In genomic region chr1:112456047-112456446, GRCm38 (mm10) we compare ENCODE assay signal across 8 mouse cellular contexts.
A peak's percentile ranks its signal among the peaks of the same experiment; 100 is the strongest.
DNase-seq lines count a peak whose midpoint lies in the region; ATAC-seq and TF ChIP-seq lines count a peak whose summit lies in the region.

No protein-coding gene starts in this region.

- H3K9ac ChIP-seq in forebrain, embryonic 13.5 days = no peak overlapping the region
- H3K9ac ChIP-seq in kidney, postnatal 0 days (ENCODE audit: low read depth, low read length) = no peak overlapping the region
- no peak overlapping the region for H3K9ac ChIP-seq in midbrain, embryonic 12.5 days (replicated peaks)

- no peaks in the 10 kb centered on the region for H3K9me3 ChIP-seq in forebrain, embryonic 13.5 days (replicated peaks)
- no peaks in the 10 kb centered on the region for H3K9me3 ChIP-seq in kidney, postnatal 0 days (replicated peaks; ENCODE audit: low read length)
- H3K9me3 ChIP-seq in midbrain, embryonic 12.5 days = no peaks in the 10 kb centered on the region

- no peaks in the 10 kb centered on the region for H3K27me3 ChIP-seq in forebrain, embryonic 13.5 days
- no peaks in the 10 kb centered on the region for H3K27me3 ChIP-seq in kidney, postnatal 0 days (ENCODE audit: insufficient read depth, low read length)
- no peaks in the 10 kb centered on the region for H3K27me3 ChIP-seq in midbrain, embryonic 12.5 days

- H3K36me3 ChIP-seq in forebrain, embryonic 13.5 days (ENCODE audit: poor library complexity, severe bottlenecking) = no peaks in the 10 kb centered on the region
- no peaks in the 10 kb centered on the region for H3K36me3 ChIP-seq in kidney, postnatal 0 days (ENCODE audit: insufficient read depth, low read length)
- no peaks in the 10 kb centered on the region for H3K36me3 ChIP-seq in midbrain, embryonic 12.5 days

- H3K4me1 ChIP-seq in forebrain, embryonic 13.5 days = no peaks in the 10 kb centered on the region
- H3K4me1 ChIP-seq in kidney, postnatal 0 days (replicated peaks; ENCODE audit: insufficient read depth, low read length) = no peaks in the 10 kb centered on the region
- no peaks in the 10 kb centered on the region for H3K4me1 ChIP-seq in midbrain, embryonic 12.5 days

- 36% methylated on average over 11 of the region's 11 CpGs for WGBS in forebrain, embryonic 13.5 days
- WGBS in kidney, postnatal 0 days = 36% methylated on average over 11 of the region's 11 CpGs
- 39% methylated on average over 11 of the region's 11 CpGs for WGBS in midbrain, embryonic 12.5 days

- ATAC-seq in forebrain, embryonic 13.5 days = peak; percentile 64
- ATAC-seq in kidney, postnatal 0 days (replicated peaks; ENCODE audit: low FRiP score, low read depth) = no peak
- peak; percentile 64 for ATAC-seq in midbrain, embryonic 12.5 days (ENCODE audit: low FRiP score, low read depth)

- DNase-seq in lung, postnatal 14 days = peak; percentile 5
- no peak for DNase-seq in lung, postnatal 25 days (ENCODE audit: low spot score)
- peak; percentile 15 to 25 for DNase-seq in adrenal gland, postnatal 36 days
- DNase-seq in kidney, postnatal 0 days (ENCODE audit: low spot score) = peak; percentile 67
- peak; percentile 32 for DNase-seq in telencephalon, adult 2 months (ENCODE audit: low read depth, low spot score)
- DNase-seq in spleen, postnatal 14 days (ENCODE audit: low spot score in 2 of 2) = no peak

- no peak overlapping the region for H3K4me3 ChIP-seq in forebrain, embryonic 13.5 days
- H3K4me3 ChIP-seq in kidney, postnatal 0 days (replicated peaks; ENCODE audit: low read depth, low read length) = no peak overlapping the region
- H3K4me3 ChIP-seq in midbrain, embryonic 12.5 days = no peak overlapping the region

- H3K27ac ChIP-seq in forebrain, embryonic 13.5 days = no peak overlapping the region
- H3K27ac ChIP-seq in kidney, postnatal 0 days = no peak overlapping the region
- H3K27ac ChIP-seq in midbrain, embryonic 12.5 days (replicated peaks) = no peak overlapping the region

- H3K4me2 ChIP-seq in forebrain, embryonic 13.5 days = no peak overlapping the region
- no peak overlapping the region for H3K4me2 ChIP-seq in kidney, postnatal 0 days (ENCODE audit: low read length)
- no peak overlapping the region for H3K4me2 ChIP-seq in midbrain, embryonic 12.5 days (replicated peaks)

- peak; percentile 70 for TF ChIP-seq CTCF in kidney, postnatal 0 days (IDR thresholded peaks at IDR 0.05; ENCODE audit: low read depth)

Comparison
In these comparisons a context has a peak if more than half of its experiments do, and no peak if none do; other contexts are left out.
1. DNase-seq: peak in lung, postnatal 14 days (single experiment), adrenal gland, postnatal 36 days (2 of 2), kidney, postnatal 0 days (single experiment) and telencephalon, adult 2 months (single experiment); none in lung, postnatal 25 days (single experiment) and spleen, postnatal 14 days (0 of 2).